Mouse (Mus musculus): ENCODE data around the gene Ccnd3. TPM values are rescaled to one million over a fixed set of nuclear protein-coding genes. Genes with fewer than 3 reads are reported as not detected.

Ccnd3 gene
- polyA plus RNA-seq, 2 experiments: 349 to 520 TPM

GRCm38 (mm10) chr17:47526856-47527520 lies 22.1 kb downstream of the Ccnd3 start:
- Histone ChIP-seq H3K9me3 (ENCODE audit: control insufficient read depth, low read length) (no peaks in the 10 kb centered on the region), H3K36me3 (ENCODE audit: control insufficient read depth, insufficient read depth, low read length) (no peaks in the 10 kb centered on the region), H3K27me3 (ENCODE audit: control insufficient read depth, insufficient read depth, low read length) (no peaks in the 10 kb centered on the region), H3K27ac (replicated peaks; ENCODE audit: low read depth, low read length) (peak overlapping the region; percentile 92), H3K4me1 (ENCODE audit: control insufficient read depth, insufficient read depth, low read length) (peaks cover 38% of the 10 kb centered on the region), H3K4me3 (replicated peaks; ENCODE audit: low read length) (no peak overlapping the region), H3K9ac (ENCODE audit: low read depth, low read length, severe bottlenecking) (peak overlapping the region; percentile 41; the same call in 1 of the 2 replicates), H3K4me2 (replicated peaks; ENCODE audit: low read depth, low read length, severe bottlenecking) (peak overlapping the region; percentile 11; the same call in 1 of the 2 replicates)
- ATAC-seq (ENCODE audit: low FRiP score, low read depth) (peak; percentile 48), DNase-seq (ENCODE audit: low spot score) (peak; percentile 54)
- TF ChIP-seq POLR2A (IDR thresholded peaks at IDR 0.05; ENCODE audit: borderline replicate concordance, extremely low read depth, insufficient read depth, insufficient read length): no peak
- WGBS: 55% methylated on average over 17 of the region's 17 CpGs

- H3K4me1 ChIP-seq (ENCODE audit: control insufficient read depth, insufficient read depth, low read length): peaks cover 31% of the 10 kb centered on the region
- peak overlapping the region; percentile 11; the same call in 1 of the 2 replicates for H3K4me2 ChIP-seq (replicated peaks; ENCODE audit: low read depth, low read length, severe bottlenecking)
- WGBS: 33% methylated on average over 10 of the region's 10 CpGs
- peak overlapping the region; percentile 92 for H3K27ac ChIP-seq (replicated peaks; ENCODE audit: low read depth, low read length)
- peak; percentile 54; the same call in 1 of the 2 replicates for TF ChIP-seq POLR2A (IDR thresholded peaks at IDR 0.05; ENCODE audit: borderline replicate concordance, extremely low read depth, insufficient read depth, insufficient read length)
- peak overlapping the region; percentile 41; the same call in 1 of the 2 replicates for H3K9ac ChIP-seq (ENCODE audit: low read depth, low read length, severe bottlenecking)
- H3K9me3 ChIP-seq (ENCODE audit: control insufficient read depth, low read length): no peaks in the 10 kb centered on the region
- no peaks in the 10 kb centered on the region for H3K36me3 ChIP-seq (ENCODE audit: control insufficient read depth, insufficient read depth, low read length)
- H3K27me3 ChIP-seq (ENCODE audit: control insufficient read depth, insufficient read depth, low read length): no peaks in the 10 kb centered on the region
- H3K4me3 ChIP-seq (replicated peaks; ENCODE audit: low read length): no peak overlapping the region
- DNase-seq (ENCODE audit: low spot score) (peak; percentile 86), ATAC-seq (ENCODE audit: low FRiP score, low read depth) (peak; percentile 81)
Observed at GRCm38 (mm10) chr17:47527581-47528300, 22.9 kb downstream of the Ccnd3 start.

DNA sequence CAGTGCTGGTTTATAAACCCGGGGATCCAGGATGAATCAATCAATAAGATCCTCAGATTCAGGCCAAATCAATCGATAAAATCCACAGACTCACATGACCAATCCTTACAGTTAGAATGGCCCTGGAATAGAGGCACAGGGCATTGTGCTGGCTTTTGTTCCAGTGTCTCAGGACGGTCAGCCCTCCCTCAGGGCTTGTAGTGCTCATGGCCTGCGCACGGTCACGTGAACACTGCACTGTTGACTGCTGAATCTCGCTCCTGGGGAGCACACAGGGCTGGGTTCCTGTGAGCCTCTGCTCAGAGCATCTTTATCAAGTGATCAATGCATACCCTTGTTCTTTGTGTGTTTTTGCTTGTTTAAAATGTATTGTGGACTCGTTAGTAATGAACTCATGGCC lies 24.1 kb downstream of the Ccnd3 start:
- H3K4me1 ChIP-seq (ENCODE audit: control insufficient read depth, insufficient read depth, low read length): peaks cover 27% of the 10 kb centered on the region
- H3K4me3 ChIP-seq (replicated peaks; ENCODE audit: low read length): no peak overlapping the region
- DNase-seq (ENCODE audit: low spot score) (no peak), ATAC-seq (ENCODE audit: low FRiP score, low read depth) (no peak)
- WGBS: 77% methylated on average over 8 of the region's 8 CpGs
- no peaks in the 10 kb centered on the region for H3K27me3 ChIP-seq (ENCODE audit: control insufficient read depth, insufficient read depth, low read length)
- no peaks in the 10 kb centered on the region for H3K9me3 ChIP-seq (ENCODE audit: control insufficient read depth, low read length)
- no peak overlapping the region for H3K9ac ChIP-seq (ENCODE audit: low read depth, low read length, severe bottlenecking)
- no peaks in the 10 kb centered on the region for H3K36me3 ChIP-seq (ENCODE audit: control insufficient read depth, insufficient read depth, low read length)
- no peak overlapping the region for H3K4me2 ChIP-seq (replicated peaks; ENCODE audit: low read depth, low read length, severe bottlenecking)
- no peak for TF ChIP-seq POLR2A (IDR thresholded peaks at IDR 0.05; ENCODE audit: borderline replicate concordance, extremely low read depth, insufficient read depth, insufficient read length)
- no peak overlapping the region; the same call in 1 of the 2 replicates for H3K27ac ChIP-seq (replicated peaks; ENCODE audit: low read depth, low read length)

DNA sequence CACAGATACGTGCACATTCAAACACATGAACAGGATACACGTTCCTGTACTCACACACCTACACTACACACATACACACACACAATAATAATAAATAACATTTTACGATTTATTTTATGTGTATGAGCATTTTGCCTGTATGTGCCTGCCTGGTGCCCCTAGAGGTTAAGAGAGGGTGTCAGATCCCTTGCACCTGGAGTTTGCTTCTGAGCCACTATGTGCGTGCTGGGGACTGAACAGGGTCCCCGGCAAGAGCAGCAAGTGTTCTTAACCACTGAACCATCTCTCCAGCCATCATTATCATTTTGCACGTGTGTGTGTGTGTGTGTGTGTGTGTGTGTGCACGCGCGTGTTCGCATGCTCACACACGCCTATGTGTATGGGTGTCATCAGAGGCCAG lies 24.7 kb downstream of the Ccnd3 start:
- 90% methylated on average over 11 of the region's 11 CpGs for WGBS
- Histone ChIP-seq H3K36me3 (ENCODE audit: control insufficient read depth, insufficient read depth, low read length) (no peaks in the 10 kb centered on the region), H3K4me1 (ENCODE audit: control insufficient read depth, insufficient read depth, low read length) (peaks cover 27% of the 10 kb centered on the region), H3K27ac (replicated peaks; ENCODE audit: low read depth, low read length) (no peak overlapping the region), H3K27me3 (ENCODE audit: control insufficient read depth, insufficient read depth, low read length) (no peaks in the 10 kb centered on the region), H3K4me2 (replicated peaks; ENCODE audit: low read depth, low read length, severe bottlenecking) (no peak overlapping the region), H3K9ac (ENCODE audit: low read depth, low read length, severe bottlenecking) (no peak overlapping the region), H3K4me3 (replicated peaks; ENCODE audit: low read length) (no peak overlapping the region), H3K9me3 (ENCODE audit: control insufficient read depth, low read length) (no peaks in the 10 kb centered on the region)
- no peak for TF ChIP-seq POLR2A (IDR thresholded peaks at IDR 0.05; ENCODE audit: borderline replicate concordance, extremely low read depth, insufficient read depth, insufficient read length)
- DNase-seq (ENCODE audit: low spot score): no peak
- no peak for ATAC-seq (ENCODE audit: low FRiP score, low read depth)

- DNase-seq (ENCODE audit: low spot score): no peak
- 58% methylated on average over 10 of the region's 10 CpGs for WGBS
- H3K9me3 ChIP-seq (ENCODE audit: control insufficient read depth, low read length): no peaks in the 10 kb centered on the region
- ATAC-seq (ENCODE audit: low FRiP score, low read depth): no peak
- no peak overlapping the region for H3K27ac ChIP-seq (replicated peaks; ENCODE audit: low read depth, low read length)
- H3K27me3 ChIP-seq (ENCODE audit: control insufficient read depth, insufficient read depth, low read length): no peaks in the 10 kb centered on the region
- no peak for TF ChIP-seq POLR2A (IDR thresholded peaks at IDR 0.05; ENCODE audit: borderline replicate concordance, extremely low read depth, insufficient read depth, insufficient read length)
- H3K4me1 ChIP-seq (ENCODE audit: control insufficient read depth, insufficient read depth, low read length): peaks cover 27% of the 10 kb centered on the region
- no peaks in the 10 kb centered on the region for H3K36me3 ChIP-seq (ENCODE audit: control insufficient read depth, insufficient read depth, low read length)
- no peak overlapping the region for H3K4me2 ChIP-seq (replicated peaks; ENCODE audit: low read depth, low read length, severe bottlenecking)
- no peak overlapping the region for H3K9ac ChIP-seq (ENCODE audit: low read depth, low read length, severe bottlenecking)
- no peak overlapping the region for H3K4me3 ChIP-seq (replicated peaks; ENCODE audit: low read length)
Observed at GRCm38 (mm10) chr17:47531387-47531818, 26.6 kb downstream of the Ccnd3 start.
